Comparison of ENCODE assay signal across 9 mouse cellular contexts in the genomic region with DNA sequence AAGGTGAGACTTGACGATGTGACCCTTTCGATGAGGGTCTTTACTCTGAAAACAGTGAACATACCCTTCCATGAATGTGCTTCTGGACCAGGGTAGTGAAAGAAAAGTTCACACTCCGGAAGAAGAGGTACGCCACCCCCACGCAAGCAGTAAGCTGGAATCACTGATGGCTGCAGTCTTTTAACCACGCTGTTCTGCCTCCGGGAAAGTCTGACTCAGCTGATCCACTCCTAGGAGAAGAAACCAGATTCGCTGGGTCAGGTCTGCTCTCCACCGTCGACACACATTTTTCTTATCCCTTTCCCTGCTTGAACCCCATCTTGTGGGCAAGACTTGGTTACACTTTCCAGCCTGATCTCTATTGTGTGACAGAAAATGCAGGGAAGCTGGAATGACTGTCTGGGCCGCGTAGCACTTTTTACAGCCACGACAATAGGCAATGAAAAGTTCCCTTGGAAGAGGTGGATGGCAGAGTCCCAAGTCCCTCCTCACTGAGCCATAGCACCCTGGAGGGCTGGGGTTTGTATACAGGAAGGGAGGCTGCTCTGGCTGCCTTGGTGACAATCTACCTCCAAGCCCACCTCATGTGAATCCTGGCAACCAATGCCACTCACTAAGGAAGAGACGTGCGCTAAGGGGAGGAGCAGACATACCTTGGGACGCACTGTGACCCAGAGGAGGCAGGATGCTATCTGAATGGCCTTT.
DNase-seq lines count a peak whose midpoint lies in the region; ATAC-seq and TF ChIP-seq lines count a peak whose summit lies in the region.
"Had no signal": no experiment of that assay in that cellular context is flagged by ENCODE, and none has a peak within 500 bp of the region (broad histone marks: within the 10 kb centered on the region; RNA-seq: fewer than 3 reads in every experiment).

No protein-coding gene starts in this region.

- no peak for TF ChIP-seq CTCF in lung, embryonic 14.5 days (IDR thresholded peaks at IDR 0.05; ENCODE audit: low read depth)
- TF ChIP-seq CTCF in thymus, adult 2 months (IDR thresholded peaks at IDR 0.05; ENCODE audit: borderline replicate concordance, control insufficient read depth, extremely low read depth, insufficient read depth, low read length, poor library complexity): no peak

- WGBS in hindbrain, embryonic 13.5 days: 66% methylated on average over 16 of the region's 16 CpGs
- WGBS in hindbrain, embryonic 14.5 days: 58% methylated on average over 16 of the region's 16 CpGs
- WGBS in embryonic facial prominence, embryonic 15.5 days: 53% methylated on average over 16 of the region's 16 CpGs
- 60% methylated on average over 16 of the region's 16 CpGs for WGBS in lung, embryonic 14.5 days
- WGBS in thymus, adult 2 months: 83% methylated on average over 16 of the region's 16 CpGs

- H3K4me3 ChIP-seq in hindbrain, embryonic 13.5 days: no peak overlapping the region
- H3K4me3 ChIP-seq in hindbrain, embryonic 14.5 days (replicated peaks; ENCODE audit: low read length): no peak overlapping the region
- H3K4me3 ChIP-seq in embryonic facial prominence, embryonic 15.5 days (replicated peaks): no peak overlapping the region
- H3K4me3 ChIP-seq in lung, embryonic 14.5 days (ENCODE audit: low read depth, low read length): no peak overlapping the region
- no peak overlapping the region for H3K4me3 ChIP-seq in thymus, adult 2 months (ENCODE audit: control insufficient read depth, insufficient read depth, low read length)

- H3K9ac ChIP-seq in hindbrain, embryonic 13.5 days: no peak overlapping the region
- no peak overlapping the region for H3K9ac ChIP-seq in hindbrain, embryonic 14.5 days
- no peak overlapping the region for H3K9ac ChIP-seq in embryonic facial prominence, embryonic 15.5 days
- H3K9ac ChIP-seq in lung, embryonic 14.5 days: no peak overlapping the region

- 0 out of 2 replicates have a peak, but pooled peaks have one; percentile 36 for ATAC-seq in hindbrain, embryonic 13.5 days (ENCODE audit: low FRiP score)
- no peak; the same call in 1 of the 2 replicates for ATAC-seq in hindbrain, embryonic 14.5 days (ENCODE audit: low FRiP score)
- peak; percentile 51 for ATAC-seq in embryonic facial prominence, embryonic 15.5 days (ENCODE audit: insufficient number of reproducible peaks, low FRiP score, low TSS enrichment, low read depth)
- no peak for ATAC-seq in lung, embryonic 14.5 days (ENCODE audit: insufficient read depth)

- no peak for DNase-seq in hindbrain, embryonic 14.5 days (ENCODE audit: low spot score)
- peak; percentile 60 to 67 for DNase-seq in heart, postnatal 10 days
- DNase-seq in lung, embryonic 14.5 days: peak; percentile 32
- DNase-seq in thymus, adult 2 months: no peak
- DNase-seq in adipocyte (ENCODE audit: low spot score): no peak
- no peak for DNase-seq in layer of hippocampus, postnatal 36 days

- no peaks in the 10 kb centered on the region for H3K9me3 ChIP-seq in hindbrain, embryonic 13.5 days
- H3K9me3 ChIP-seq in hindbrain, embryonic 14.5 days (ENCODE audit: control insufficient read depth, low read length): no peaks in the 10 kb centered on the region
- no peaks in the 10 kb centered on the region for H3K9me3 ChIP-seq in embryonic facial prominence, embryonic 15.5 days (replicated peaks)
- H3K9me3 ChIP-seq in lung, embryonic 14.5 days (ENCODE audit: low read depth, low read length): no peaks in the 10 kb centered on the region

- no peak overlapping the region for H3K27ac ChIP-seq in hindbrain, embryonic 13.5 days
- no peak overlapping the region for H3K27ac ChIP-seq in hindbrain, embryonic 14.5 days
- H3K27ac ChIP-seq in embryonic facial prominence, embryonic 15.5 days (replicated peaks): no peak overlapping the region
- H3K27ac ChIP-seq in lung, embryonic 14.5 days (ENCODE audit: low read depth): no peak overlapping the region
- H3K27ac ChIP-seq in thymus, adult 2 months (ENCODE audit: control insufficient read depth, insufficient read depth, low read length): no peak overlapping the region
- H3K27ac ChIP-seq: macrophage had no signal

- no peak overlapping the region for H3K4me2 ChIP-seq in hindbrain, embryonic 13.5 days
- H3K4me2 ChIP-seq in hindbrain, embryonic 14.5 days (replicated peaks): no peak overlapping the region; the same call in 1 of the 2 replicates
- H3K4me2 ChIP-seq in embryonic facial prominence, embryonic 15.5 days (replicated peaks): 0 out of 2 replicates have a peak overlapping the region, but pooled peaks have one; percentile 2
- no peak overlapping the region for H3K4me2 ChIP-seq in lung, embryonic 14.5 days

- H3K4me1 ChIP-seq in hindbrain, embryonic 13.5 days (replicated peaks): peaks cover 8% of the 10 kb centered on the region; the same call in 1 of the 2 replicates
- peaks cover 7% of the 10 kb centered on the region; the same call in 1 of the 2 replicates for H3K4me1 ChIP-seq in hindbrain, embryonic 14.5 days (replicated peaks; ENCODE audit: control insufficient read depth, insufficient read depth, low read length)
- H3K4me1 ChIP-seq in embryonic facial prominence, embryonic 15.5 days: peaks cover 9% of the 10 kb centered on the region
- no peaks in the 10 kb centered on the region for H3K4me1 ChIP-seq in lung, embryonic 14.5 days (ENCODE audit: insufficient read depth)
- no peaks in the 10 kb centered on the region for H3K4me1 ChIP-seq in thymus, adult 2 months (replicated peaks; ENCODE audit: control insufficient read depth, insufficient read depth, low read length)

- H3K27me3 ChIP-seq in hindbrain, embryonic 13.5 days: no peaks in the 10 kb centered on the region
- H3K27me3 ChIP-seq in hindbrain, embryonic 14.5 days (ENCODE audit: control insufficient read depth, insufficient read depth, low read length): no peaks in the 10 kb centered on the region
- no peaks in the 10 kb centered on the region for H3K27me3 ChIP-seq in embryonic facial prominence, embryonic 15.5 days
- no peaks in the 10 kb centered on the region for H3K27me3 ChIP-seq in lung, embryonic 14.5 days (ENCODE audit: insufficient read depth, low read length)
- H3K27me3 ChIP-seq in thymus, adult 2 months (ENCODE audit: control insufficient read depth, insufficient read depth, low read length): no peaks in the 10 kb centered on the region

- H3K36me3 ChIP-seq in hindbrain, embryonic 13.5 days: no peaks in the 10 kb centered on the region
- H3K36me3 ChIP-seq in hindbrain, embryonic 14.5 days (replicated peaks; ENCODE audit: control insufficient read depth, insufficient read depth): no peaks in the 10 kb centered on the region
- H3K36me3 ChIP-seq in embryonic facial prominence, embryonic 15.5 days: no peaks in the 10 kb centered on the region
- no peaks in the 10 kb centered on the region for H3K36me3 ChIP-seq in lung, embryonic 14.5 days (ENCODE audit: insufficient read depth)
- H3K36me3 ChIP-seq in thymus, adult 2 months (ENCODE audit: control insufficient read depth, insufficient read depth, low read length): no peaks in the 10 kb centered on the region

- no peak for TF ChIP-seq POLR2A in thymus, adult 2 months (IDR thresholded peaks at IDR 0.05; ENCODE audit: control insufficient read depth, extremely low read depth, insufficient read depth, low read length, poor library complexity)

- intact Hi-C loops in heart, postnatal 10 days (cut with DNase I): loop anchor here (2.0 kb wide), 1 partner anchor 95 kb away; no protein-coding TSS in a partner anchor

Comparison
In these comparisons a context has a peak if more than half of its experiments do, and no peak if none do; other contexts are left out.
1. ATAC-seq: peak in hindbrain, embryonic 13.5 days (single experiment) and embryonic facial prominence, embryonic 15.5 days (single experiment); none in hindbrain, embryonic 14.5 days (single experiment) and lung, embryonic 14.5 days (single experiment).
2. DNase-seq: peak in heart, postnatal 10 days (2 of 2) and lung, embryonic 14.5 days (single experiment); none in hindbrain, embryonic 14.5 days (single experiment), thymus, adult 2 months (single experiment), adipocyte (single experiment) and layer of hippocampus, postnatal 36 days (0 of 2).